Mouse (Mus musculus) erythroblast, embryonic 14.5 days (primary cell): ENCODE measurements around the gene Lgals3bp.

Experiments used
- GATA1 ChIP-seq: IDR thresholded peaks from 2 replicates; pipeline ENCODE4 v1.6.1; 2012; ENCODE audit warnings: low read length, inconsistent platforms, mixed read lengths
- TAL1 ChIP-seq: IDR thresholded peaks from 3 replicates; pipeline ENCODE4 v1.6.1; 2012; ENCODE audit warnings: low read length, inconsistent platforms, mixed read lengths

DNA sequence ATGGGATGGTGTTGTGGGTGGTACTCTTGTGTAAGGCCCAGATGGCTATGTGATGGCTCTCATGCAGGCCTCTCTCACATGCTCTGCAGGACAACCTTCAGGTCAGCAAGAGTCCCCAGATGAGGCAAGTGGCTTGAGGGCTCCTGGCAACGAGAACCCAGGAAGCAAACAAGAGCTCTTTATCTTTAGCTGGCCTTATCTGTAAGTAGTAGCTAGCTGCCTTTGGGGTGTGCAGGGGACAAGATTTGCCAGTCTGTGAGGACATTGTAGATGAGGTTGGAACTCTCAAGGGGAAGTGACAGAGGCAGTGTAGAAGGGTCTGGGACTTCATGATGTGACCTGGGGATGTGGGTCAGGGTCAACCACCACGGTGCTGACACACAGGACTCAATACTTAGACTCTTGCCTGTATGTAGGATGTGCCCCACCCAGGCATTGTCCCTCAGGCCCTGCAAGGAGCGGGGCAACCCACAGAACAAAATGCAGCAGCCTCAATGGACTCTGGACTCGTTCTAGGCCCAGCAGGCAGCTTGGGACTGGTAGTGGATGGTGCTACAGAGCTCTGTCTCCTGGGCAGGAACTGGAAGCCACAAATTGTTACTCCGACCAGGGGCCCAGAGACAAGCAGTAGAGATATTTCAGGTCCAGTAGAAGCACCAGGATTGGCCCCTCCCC lies 1.9 kb downstream of the Lgals3bp start:
- TF ChIP-seq GATA1 (no peak), TAL1 (no peak)
